Mouse (Mus musculus) layer of hippocampus, postnatal 36 days (tissue): ENCODE data around the gene Dnajb14. TPM values are rescaled to one million over a fixed set of nuclear protein-coding genes. Genes with fewer than 3 reads are reported as not detected.
"Not testable (repeated sequence)": the region's sequence is repeated elsewhere in the genome, so short reads cannot be mapped to it uniquely, and the experiment has no call there.

Experiments
- DNase-seq, 2 experiments: peaks; one replicate each; pipeline ENCODE4 v3.0.0; 2022
- total RNA-seq, 2 experiments: library from RNA; stranded (reverse); gene quantifications; 2 replicates each; pipeline ENCODE4 v1.2.3; 2021

The Dnajb14 gene
- total RNA-seq, 2 experiments from 2014 or later = 52.1 to 53.8 TPM

DNA sequence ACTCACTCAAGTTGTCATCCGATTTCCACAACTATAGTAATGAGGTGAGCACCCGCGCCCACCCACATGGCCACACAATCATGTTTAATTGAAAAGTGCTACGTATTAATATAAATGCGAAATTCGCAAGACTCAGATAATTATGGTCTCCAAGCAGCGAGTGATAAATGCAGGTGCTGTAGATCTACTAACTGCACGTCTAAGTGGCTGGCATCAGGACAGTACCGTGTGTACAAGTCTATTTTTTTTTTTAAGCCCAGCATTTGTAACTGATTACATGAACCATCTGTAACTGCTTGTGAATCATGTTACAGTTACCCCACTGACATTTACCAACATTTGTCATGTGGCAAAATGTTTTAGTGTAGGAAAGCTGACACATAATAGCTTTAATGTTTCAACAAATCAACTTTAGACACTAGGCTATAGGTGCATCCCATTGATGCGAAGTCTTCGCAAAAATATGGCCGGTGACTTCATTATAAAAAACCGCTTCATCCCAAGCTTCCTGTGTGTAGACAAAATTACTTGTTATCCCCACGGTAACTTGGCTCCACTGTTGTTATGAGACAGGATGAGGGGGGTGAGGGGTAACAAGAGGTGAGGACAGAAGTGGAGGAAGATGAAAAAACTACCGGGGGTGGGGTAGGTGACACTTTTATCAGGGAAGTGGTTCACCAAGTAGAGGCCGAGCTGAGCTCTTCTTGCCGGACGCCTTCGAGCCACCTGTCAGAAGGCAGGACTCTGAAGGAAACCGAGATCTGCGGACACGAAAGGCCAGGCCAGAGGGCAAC is 3.9 kb upstream of the Dnajb14 start:
- no peak for DNase-seq

DNA sequence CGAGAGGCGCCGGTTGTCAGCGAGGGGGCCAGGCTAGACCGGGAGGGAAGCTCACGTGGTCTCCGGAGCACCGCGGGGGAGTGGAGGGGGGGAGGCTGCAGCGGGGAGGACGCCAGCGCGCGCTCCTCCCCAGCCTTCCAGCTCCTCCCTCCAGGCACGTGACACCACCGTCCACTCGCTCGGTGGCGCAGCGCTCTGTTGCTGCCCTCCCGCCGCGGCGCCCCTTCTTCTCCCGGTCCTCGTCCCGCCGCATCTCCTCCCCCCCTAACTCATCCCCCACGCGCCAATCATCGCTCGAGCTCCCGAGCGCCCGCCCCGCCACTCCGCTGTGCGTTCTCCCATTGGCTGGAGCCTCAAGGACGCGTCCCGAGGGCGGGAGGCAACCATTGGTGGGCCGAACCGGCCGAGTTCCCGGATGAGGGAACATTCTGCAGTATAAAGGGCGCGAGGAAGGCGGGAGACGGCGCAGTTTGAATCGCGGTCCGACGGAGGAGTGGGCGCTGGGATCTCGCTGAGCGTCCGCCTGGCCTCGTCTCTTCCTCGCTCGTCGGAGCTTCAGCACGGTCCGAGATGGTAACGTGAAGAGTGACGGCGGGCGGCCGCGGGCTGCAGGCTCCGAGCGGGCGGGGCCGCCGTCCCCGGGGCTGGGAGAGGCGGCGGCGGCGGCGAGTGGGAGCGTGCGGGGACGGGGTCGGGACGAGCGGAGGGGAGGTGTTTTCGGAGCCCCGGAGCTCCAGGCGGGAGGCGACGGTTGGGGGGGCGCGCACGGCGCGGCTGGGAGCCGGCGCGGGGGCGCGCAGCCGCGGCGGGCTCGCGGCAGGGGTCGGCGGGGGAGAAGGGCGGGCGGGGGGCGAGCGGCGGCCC is 3.1 kb upstream of the Dnajb14 start, which contains the start of gene H2afz:
Gene H2afz (plus strand): TSS at position 364 of the 864 bp plus-strand sequence.
- peak; percentile 98 for DNase-seq

- DNase-seq = peak; percentile 80 to 81
Observed at GRCm38 (mm10) chr3:137864988-137865982, 2.2 kb upstream of the Dnajb14 start.

DNA sequence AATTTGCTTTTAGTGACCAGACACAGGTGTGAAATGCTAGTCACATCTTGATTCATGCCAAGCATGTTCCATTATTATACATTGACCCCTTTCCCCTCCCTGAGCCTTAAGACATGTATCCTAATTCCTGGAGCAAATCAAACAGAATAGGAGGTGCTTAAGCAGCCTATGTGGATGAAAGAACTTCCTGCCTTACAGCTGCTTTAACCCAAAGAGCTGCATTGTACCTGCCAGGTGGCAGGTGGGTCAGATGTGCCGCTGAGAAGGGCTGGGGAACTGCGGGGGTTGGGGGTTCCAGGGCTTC is 390 bp upstream of the Dnajb14 start:
- no peak for DNase-seq

- DNase-seq = no peak
Observed at GRCm38 (mm10) chr3:137868094-137868913, 829 bp downstream of the Dnajb14 start.

DNA sequence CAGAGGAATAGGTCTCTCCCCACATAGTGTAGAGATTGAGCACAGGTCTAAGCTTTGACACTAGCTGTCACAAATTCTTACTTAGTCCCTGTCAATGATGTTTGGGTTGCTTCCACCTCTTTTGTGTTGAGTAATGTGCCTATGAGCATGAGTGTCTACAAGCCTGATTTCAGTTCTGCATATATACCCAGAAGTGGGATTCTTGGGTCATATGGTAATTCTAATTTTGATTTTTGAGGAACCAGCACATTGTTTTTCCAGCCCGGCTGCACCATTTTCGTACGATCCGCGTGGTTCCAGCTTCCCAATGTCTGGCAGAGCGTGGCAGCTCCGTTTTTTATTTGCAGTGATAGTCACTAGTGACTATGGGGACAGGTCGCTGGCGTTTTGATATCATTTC is 1.9 kb downstream of the Dnajb14 start:
- DNase-seq = no peak

GRCm38 (mm10) chr3:137879313-137879712 is 11.8 kb downstream of the Dnajb14 start:
- DNase-seq = no peak

- DNase-seq = no peak
Observed at GRCm38 (mm10) chr3:137880109-137880748, 12.8 kb downstream of the Dnajb14 start.

DNA sequence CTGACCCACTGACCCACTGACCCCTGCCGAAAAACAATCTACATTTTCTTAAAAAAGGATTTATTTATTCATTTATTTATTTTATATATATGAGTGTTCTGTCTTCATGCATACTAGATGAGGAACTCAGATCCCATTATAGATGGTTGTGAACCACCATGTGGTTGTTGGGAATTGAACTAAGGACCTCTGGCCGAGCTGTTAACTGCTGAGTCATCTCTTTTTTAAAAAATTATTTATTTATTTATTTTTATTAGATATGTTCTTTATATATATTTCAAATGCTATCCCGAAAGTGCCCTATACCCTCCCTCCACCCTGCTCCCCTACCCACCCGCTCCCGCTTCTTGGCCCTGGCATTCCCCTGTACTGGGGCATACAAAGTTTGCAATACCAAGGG is 13.6 kb downstream of the Dnajb14 start:
- no peak for DNase-seq

GRCm38 (mm10) chr3:137887961-137888360 is 20.5 kb downstream of the Dnajb14 start:
- DNase-seq = no peak

DNA sequence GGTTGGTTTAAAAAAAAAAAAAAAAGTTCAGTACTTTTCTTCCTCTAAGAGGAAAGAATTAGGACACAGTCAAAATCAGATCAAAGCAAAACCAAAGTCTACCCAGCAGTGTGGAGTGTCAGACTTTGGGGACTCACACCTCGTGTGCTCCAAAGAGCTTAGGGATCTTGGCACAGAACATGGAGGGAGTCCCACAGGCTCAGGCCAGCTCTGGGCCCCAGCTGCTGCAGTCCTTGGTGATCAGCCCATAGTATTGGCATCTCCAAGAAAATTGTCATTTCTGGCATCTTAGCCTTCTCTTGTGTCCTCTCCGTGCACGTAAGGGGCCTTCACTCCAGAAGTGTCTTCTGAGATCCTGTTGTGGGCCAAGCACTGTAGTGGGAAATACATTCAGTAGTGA is 23.6 kb downstream of the Dnajb14 start:
- DNase-seq = no peak

DNA sequence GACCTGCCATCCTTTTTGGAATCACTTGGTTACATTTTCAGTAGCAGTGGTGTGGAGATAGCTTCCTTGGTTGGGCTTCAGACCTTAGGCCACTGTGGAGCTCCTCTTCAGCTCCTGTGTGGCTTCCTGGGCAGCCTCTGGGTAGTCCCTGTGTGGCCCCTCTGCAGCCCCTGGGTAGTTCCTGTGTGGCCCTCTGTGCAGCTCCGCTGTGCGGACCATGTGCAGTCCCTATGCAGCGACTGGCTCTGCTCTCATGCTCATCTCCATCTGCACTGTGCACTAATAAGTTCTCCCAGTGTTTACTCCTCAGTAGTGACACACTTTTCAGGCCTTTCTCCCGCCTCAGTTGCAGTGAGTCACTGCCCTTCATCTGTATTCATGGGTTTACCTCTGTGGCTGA is 24.6 kb downstream of the Dnajb14 start:
- DNase-seq = no peak

- DNase-seq = no peak
Observed at GRCm38 (mm10) chr3:137893789-137894188, 26.3 kb downstream of the Dnajb14 start.

GRCm38 (mm10) chr3:137895196-137895595 is 27.7 kb downstream of the Dnajb14 start:
- no peak for DNase-seq

DNA sequence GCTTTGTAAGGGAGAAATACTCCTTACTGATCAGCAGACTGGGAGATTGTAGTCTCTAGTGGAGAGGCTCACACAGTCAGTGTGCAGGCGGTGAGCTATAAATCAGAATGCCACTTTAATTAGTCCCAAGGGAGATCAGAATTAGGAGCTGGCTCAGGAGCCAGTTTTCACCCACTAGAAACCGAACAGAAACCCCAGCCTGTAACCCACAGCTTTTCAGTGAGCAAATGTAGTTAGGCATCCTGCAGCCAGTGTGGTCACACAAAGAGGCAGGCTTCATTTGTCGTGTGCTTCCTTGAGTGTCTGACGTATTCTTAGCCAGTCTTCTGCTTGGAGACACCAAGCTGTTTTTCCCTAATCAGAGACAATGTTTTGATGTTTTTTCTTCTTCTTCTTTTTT is 28.9 kb downstream of the Dnajb14 start:
- no peak for DNase-seq

GRCm38 (mm10) chr3:137896867-137897266 is 29.4 kb downstream of the Dnajb14 start:
- DNase-seq = no peak

DNA sequence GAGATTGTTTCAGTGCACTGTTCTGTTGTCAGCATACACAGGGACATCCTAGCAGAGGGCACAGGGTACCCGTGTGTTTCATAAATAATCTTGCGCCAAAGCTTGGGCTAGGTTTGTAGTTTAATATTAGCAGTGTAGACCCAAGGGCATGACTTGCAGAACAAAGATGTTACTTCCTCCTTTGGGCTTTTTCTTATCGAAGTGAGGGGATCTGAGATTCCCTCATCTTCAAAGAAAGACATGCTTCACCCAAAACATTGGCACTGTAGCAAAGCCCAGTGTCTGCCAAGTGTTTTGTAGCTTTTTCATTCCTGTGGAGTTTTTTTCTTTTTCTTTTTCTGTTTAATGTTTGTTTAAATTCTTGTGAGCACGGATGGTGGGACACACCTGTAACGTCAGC is 30.2 kb downstream of the Dnajb14 start:
- DNase-seq = no peak

- peak in 1 of 2 experiments; percentile 20 for DNase-seq
Observed at GRCm38 (mm10) chr3:137900149-137900548, 32.7 kb downstream of the Dnajb14 start.

GRCm38 (mm10) chr3:137913093-137913492 is 45.6 kb downstream of the Dnajb14 start:
- DNase-seq = no peak

DNA sequence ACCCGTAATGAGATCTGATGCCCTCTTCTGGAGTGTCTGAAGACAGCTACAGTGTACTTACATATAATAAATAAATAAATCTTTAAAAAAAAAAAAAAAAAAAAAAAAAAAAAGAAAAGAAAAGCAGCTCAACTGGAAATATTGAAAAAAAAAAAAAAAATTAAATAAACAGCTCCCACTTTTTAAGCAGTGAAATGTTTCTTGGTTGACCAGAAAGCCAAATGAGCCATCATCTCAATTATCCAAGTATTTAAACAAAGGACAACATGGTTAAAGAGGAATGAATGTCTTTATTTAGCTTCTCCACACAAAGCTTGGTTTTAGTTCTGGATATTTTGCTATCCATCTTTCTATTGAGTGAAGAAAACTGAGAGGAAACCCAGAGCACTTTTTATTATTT is 47.1 kb downstream of the Dnajb14 start:
- not testable (repeated sequence) for DNase-seq

DNA sequence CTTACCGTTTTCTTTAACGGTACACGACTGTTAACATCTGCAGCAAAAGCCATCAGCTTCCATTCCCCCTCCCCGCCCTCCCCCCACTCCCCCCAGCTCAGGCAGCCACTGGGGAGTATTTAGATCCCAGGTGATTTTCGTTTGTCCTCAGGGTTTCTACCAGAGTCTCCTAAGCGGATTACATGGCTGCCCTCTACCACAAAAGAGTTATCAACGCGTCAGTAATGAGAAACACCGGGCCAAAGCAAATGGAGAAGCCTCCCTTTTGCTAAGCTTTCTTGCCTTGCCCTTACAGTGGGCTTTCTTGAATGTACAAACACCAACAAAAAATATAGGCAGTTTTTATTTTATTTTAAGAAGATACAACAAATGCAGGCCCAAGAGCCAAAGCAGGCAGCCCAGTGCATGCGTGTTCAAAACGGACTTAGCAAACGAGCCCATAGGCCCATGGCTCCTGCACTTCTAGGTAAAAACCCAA is 50.3 kb downstream of the Dnajb14 start:
- DNase-seq = no peak
